Mouse (Mus musculus): ENCODE measurements around the gene Mfsd6.

Mfsd6 gene

DNA sequence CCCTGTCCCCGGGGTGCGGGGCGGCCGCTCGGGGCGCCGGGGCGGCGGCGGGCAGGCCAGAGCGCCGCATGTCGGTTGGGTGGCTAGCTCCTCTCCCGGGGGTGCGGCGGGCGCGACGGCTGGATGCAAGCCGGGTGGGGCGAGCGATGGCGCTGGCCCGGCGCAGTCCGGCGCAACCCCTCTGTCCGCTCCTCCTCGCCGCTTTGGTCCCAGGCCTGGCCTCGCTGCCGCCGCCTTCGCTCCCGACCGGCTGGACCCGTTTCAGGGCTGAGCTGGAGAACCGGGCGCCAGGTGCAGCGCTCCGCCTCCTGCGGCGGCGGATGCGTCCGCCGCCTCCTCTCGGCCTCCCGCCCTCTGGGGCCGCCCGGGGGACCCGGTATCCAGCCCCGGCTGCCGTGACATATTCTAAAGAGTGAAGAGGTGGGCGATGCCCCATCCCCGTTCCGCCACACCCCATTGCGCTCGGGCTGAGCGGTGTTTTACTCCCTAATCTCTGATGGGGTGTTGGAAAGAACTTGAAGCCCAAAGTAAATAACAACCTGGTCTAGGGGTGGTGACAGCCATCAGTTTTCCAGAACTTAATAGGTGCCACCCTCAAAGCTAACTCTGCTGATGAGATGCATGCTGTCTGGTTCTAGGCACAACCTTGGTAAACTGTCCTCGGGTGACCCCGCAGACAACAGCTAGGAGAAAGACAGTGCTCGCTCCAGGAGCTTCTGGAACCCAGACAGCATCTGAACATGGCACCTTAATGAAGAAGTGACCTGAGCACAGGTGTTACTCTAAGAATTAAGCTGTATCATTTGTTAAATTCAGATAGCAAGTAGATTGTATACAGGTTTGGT is at the start of gene Mfsd6:
Mfsd6 (minus strand) TSS at position 407 of the 845 bp plus-strand sequence.
- peak; percentile 64 for DNase-seq

DNA sequence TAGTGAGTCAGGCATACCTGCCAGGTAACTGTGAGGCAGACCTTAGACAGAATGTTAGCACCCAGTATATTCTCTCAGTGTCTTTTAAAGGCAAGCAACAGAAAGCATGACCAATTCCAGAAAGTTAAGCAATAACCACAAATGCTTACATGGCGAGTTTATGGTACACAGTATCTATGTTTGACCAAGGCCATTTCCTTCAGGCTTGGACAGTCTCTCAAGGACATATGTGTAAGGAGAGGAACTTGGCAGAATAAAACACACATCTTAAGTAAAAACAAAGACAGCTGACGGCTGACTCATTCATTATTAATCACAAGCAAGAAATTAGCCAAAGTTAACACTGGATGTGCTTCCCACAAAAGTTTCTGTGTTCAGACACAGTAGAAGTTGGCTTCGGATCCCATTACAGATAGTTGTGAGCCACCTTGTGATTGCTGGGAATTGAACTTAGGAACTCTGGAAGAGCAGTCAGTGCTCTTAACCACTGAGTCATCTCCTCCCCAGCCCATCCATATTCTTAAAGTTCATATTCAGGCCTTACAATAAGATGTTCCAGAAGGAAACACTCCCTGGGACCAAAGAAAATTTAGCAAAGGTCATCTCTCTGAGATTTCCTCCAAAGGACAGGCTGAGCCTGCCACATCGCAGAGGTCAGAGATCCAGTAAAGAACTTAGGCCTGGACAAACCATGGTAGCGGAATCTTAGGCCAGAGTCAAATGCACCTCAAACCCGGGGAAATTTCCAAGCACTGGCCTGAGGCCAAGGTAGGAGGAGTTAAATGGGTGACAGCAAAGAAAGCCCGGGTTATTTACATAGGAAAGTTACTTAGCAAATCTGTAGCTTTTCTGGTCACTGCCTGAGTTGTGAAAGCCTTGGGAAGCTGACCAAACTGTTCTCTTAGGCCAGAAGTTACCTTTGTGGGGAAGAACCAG is 38.2 kb upstream of the Mfsd6 start:
- DNase-seq: no peak

DNA sequence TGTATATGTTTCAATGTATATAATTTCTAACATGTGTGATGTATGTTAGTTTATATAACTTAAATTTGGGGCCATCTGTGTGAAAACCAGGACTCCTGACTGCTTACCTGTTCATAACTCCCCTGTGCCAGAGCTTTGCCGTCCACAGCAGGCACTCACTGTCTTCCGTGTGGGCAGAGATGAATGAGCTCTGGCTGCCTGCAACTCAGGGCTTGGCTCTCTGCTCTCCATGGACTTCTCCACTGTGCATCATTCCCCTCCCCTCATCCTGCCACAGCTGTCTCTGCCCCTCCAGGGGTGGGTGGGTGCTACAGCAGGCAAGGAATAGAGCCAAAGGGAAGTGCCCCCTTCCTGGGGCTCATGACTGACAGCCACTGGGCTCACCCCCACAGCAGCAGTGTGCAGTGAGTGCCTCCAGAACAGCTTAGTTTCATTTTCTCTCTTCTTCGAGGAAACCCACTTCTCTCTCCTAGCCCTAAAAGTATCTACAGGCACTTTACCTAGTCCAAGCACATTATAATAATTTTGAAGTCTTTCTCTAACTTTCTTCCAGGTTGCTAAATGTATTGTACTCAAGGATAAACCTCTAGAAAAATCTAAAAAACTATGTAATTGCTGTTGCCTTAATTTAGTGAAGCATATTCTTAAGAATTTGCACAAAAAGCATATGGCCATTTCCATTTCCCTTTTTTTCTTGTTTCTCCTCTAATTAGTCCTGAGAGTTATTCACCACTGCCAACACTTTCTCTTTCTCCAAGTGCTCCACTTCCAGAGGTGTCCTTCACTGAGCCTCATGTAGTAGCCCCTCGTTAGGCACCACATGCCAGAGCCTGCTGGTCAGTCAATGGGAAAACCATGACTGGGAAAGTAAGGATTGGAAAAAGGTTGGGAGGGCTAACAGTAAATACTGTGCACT is 36.9 kb upstream of the Mfsd6 start:
- DNase-seq: no peak

DNA sequence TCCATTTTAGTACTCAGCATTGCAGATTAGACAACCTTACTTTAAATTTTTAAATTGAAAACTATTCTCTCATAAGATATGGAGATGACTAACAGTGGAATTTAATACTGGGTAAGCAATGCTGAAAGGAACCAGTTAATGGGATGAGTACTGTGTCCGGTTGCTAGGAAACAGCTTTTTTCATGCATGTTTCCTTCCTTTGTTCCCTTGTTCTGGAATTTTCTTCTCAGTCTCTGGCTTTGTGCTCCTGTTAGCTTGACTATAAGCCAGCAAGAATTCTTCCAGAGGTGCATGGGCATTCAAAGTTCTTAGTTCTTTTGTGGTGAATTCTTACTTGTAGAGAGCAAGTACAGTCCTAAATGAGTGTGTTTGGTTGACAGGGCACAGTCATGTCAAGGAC is 30.9 kb upstream of the Mfsd6 start:
- no peak for DNase-seq

DNA sequence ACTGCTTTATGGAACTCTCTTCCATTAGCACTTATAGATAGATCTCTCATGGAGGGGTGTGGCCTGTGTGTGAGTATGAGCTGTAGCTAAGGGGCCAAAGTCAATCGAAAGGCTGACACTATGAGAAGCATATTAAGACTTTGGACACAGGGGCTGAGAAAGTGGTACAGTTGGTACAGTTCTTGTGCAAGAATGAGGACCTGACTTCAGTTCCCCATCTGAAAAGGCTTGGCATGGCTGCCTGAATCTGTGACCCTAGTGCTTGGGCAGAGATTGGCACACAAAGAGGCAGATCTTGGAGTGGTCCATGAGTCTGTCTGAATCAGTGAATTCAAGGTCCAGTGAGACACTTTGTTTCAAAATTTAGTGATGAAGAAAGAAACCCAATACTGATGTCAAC is 27.1 kb upstream of the Mfsd6 start:
- DNase-seq: no peak

DNA sequence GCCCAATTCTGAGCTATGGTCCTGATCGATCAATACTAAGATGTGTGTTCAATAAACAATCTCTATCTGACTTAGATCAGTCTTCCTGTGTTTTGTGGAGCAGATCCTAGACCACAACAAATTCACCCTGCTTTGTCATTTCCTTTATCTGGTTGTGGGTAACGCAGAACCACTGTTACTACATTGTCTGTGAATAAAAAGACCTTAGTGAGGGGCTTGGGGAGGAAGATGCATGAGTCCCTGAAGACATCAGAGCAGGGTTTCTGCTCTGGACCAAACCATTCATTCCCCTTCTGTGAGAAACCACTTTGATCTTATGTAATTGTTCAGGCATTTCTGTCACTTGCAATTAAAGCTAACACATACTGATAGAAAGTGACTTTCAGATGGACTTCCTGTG is 26.6 kb upstream of the Mfsd6 start:
- DNase-seq: no peak

DNA sequence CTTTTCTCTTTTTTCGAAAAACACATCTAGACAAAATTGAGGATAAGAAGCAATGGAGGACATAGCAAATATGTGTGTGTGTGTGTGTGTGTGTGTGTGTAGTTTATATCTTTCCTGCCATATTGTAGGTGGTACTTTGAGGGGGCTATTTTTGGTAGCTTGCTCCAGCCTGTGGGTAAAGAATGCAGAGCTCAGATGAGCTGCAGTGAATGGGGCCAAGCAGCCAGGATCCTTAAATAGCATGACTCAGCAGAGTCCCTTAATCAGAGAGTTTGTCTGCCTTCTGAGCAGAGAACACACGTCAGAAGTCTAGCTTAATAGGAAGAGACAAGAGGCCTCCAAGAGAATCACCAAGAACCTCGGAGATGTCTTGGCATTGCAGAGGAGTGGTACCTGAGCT is 25.4 kb upstream of the Mfsd6 start:
- DNase-seq: no peak

DNA sequence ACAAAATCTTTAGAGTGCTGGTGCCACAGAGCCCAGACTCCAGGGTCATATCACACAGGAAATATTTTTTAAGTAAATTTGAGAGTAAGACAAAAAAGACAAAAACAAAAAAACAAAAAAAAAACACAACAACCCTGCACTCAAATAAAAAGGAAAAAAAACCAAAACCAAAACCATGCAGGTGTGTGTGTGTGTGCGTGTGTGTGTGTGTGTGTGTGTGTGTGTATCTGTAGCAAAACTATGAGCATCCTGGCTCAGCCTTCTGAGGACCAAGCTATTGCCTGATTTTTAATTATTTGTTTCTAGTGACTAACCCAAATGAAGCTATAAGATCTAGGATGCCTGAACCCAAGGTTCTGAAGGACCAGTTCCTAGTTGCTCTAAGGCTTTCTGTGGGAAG is 24.4 kb upstream of the Mfsd6 start:
- no peak for DNase-seq

DNA sequence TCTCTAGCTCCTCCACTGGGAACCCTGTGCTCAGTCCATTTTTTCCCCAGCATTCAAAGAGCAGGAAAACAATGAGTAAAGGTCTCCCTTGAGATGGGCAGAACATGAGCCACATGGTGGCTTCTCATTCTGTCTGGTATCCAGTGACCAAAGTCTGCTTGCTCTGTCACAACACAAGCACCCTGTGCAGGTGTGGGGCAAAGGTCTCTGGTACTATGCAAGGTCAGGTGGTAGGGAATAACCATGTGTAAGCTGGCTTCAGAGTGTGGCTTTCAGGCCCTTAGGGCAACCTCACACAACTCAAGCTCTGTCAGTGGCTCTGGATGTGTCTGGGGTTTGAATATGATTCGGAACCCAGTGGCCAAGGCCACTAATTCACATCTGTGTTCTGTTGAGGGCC is 22.7 kb upstream of the Mfsd6 start:
- no peak for DNase-seq

DNA sequence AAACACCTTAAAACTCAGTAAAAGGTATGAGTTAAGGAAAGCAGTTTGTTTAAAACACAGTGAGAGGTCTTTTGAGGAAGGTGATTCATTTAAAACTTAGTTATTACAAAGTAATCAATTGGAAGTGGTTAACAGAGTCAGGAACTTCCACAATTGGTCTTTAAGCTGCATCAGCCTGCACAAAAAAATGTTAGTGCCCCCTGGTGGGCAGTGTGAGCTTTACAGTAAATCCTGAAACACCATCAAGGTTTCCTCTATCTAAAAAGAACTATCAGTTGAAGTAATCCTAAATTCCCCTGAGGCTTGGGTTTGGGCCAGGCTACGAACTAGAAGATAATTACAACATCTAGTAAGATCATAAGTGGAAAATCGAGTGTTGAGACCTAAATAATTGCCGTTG is 21.0 kb upstream of the Mfsd6 start:
- DNase-seq: peak; percentile 58

DNA sequence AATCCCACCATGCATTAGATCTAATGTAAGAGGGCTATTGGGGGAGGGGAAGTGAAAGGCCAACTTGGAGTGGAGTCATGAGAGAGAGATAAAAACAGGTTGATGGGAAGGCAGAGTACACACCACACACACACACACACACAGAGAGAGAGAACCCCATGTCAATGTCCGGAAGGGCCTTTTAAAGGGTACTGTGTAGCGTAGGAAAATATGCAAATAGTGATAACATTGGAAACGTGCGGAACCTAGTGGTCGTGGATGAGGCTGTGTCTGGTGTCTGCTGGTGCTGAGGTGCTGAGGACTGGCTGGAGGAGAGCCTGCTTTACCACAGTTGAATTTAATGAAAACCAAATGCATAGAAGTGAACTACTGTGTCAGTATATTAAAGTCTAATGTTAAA is 15.3 kb upstream of the Mfsd6 start:
- no peak for DNase-seq

DNA sequence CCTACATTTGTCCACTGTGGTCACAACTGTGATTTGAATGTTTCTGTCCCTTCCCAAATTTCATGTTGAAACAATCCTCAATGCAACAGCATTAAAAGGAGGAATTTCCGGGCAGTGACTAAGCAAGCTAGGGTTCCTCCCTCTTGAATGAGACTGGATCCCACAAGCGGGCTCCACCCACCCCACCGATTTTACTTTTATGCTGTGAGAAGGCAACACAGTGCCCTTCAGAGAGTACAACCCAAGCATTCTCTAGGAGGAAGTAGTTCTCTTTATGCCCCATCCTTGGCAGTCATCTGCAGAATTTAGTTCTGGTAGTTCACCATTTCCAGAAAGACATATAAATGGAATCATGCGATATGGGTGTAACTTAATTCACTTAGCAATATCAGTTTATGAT is 6.9 kb upstream of the Mfsd6 start:
- DNase-seq: no peak

DNA sequence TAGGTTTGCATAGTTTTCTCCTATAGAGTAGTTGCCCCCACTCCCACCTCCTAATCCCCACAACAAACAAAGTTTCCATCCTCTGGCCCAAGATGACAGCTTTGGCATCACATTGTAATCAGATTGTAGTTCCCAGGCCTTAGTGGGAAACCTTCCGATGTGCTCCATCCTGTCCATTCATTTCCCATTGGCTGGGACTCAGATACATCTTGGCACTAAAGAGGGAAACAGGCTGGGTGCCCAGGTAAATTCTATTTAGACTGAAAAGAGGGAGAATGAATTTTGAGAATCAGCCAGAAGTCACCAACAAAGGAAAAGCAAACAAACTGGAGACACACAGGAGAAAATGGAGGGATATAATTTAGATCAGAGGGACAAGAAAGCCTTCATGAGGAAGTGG is 3.0 kb upstream of the Mfsd6 start:
- no peak for DNase-seq

DNA sequence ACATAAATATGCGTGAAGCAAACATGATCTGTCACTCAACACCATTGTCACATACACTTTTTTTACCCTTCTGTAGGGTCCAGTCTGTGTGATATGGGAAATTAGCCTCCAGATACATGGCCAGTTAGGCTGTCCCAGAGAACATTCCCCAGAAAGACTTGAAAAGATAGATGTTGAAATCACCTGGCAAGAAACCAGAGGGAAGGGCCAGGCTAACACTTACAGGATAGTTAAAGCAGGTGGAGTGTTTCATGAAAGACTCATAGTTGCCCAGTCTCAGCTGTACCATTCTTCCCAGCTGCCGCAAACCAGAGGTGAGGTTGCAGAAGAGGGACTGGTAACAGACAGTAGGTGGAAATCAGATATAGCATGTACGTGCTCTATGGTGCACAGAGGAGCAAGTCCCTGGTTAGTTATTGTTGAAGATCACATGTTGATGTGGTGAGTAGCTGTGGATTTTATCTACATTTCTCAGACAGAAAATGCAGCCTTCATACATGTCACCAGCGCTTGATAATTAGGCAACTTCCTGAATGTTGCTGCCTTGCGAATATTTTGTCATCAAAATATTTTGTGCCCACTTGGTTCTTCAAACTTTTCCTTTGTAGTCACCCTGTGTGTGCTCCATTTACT is 1.7 kb upstream of the Mfsd6 start:
- no peak for DNase-seq

DNA sequence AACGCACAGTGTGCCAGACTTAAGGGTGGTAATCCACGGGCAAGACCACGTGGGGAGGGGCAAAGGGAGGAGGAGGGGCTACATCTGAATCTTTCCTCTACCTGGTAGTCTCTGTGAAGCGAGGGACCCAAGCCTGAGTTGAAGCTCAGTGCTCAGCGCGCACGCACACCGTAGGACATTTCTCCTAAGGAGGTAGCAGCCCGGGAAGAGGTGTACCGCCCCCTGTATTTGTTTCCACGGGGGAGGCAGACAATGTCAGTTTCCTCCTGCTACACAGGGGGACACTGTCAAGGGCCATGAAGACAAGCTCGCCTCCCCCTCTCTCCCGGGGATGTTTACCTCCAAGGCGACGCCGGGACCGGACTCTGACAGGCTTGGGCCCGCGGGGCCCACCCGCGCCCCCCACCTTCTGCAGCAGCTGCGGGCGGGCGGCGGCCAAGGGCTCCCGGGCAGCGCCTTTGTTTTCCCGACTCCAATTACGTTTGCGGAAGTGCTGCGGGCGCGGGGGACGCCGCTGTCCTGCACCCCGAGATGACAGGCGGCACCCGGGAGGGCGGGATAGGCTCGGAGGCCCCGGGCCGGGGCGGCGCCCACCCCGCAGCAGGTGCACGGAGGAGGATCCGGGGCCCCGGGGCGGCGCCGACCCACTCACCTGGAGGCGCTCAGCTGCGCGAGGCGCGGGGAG is 749 bp downstream of the Mfsd6 start:
- peak; percentile 65 for DNase-seq

DNA sequence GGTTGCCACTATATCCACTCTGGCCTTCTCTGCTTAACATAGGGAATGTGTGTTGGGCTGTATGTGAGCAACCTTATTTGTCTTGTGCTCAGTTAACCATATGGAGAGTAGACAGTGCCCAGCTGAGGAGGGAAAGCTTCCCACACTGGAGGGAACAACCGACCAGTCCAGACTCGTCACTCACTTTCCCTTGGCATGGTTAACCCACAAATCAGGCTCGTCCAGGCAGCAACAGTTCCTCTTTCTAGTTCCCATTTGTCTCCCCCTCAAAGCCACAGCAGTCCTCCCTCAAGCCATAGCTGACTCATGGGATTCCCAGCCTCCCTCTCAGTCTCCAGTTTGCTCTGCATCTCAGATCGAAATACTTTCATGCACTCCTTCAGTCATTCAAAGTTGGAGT is 4.7 kb downstream of the Mfsd6 start:
- peak; percentile 46 for DNase-seq

DNA sequence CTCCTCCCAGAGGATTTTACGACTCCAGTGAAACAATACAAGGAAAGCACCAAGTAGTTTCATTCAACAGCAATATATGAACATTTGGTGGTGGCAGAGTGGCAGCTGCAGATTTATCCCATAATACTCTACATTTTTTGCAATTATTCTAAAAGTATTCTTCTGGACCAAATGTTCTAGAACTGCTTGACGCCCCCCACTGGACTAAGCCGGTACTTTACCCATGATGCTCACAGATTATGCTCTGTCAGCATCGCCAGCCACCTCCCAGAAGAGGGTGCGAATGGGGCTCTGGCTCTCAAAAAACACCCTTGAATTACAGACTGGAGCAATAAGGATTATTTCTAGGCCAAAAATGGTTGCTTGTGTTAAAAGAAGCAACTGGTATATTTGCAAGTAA is 8.2 kb downstream of the Mfsd6 start:
- no peak for DNase-seq

DNA sequence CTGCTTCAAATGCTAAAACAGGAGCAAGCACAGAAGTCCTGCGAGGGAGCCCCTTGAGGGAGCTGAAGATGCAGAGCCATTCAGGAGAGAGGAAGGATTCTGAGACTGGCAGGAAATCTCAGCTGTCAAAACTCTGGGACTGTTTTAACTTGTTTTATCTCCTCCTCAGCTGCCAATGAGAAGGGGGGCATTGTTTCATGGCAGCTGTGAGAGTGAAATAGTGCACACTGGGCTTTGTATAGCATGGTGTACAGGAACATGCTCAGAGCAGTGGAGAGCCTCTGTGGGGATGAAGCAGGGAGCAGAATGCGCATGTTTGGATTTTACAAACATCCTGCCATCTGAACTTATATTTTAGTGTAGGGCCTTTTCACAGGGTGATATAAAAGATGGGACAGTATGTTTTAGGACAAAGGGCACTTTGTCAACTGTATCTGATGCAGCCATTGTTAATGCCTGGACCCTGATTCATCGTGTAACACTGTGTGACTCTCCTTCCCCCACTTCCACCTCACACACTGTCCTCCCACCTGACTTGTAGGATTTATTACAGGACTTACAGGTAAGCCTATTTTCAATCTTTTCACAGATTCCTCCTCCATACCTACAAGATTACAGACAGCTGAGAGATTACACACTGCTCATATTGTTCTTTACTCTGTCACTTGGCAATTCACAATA is 9.1 kb downstream of the Mfsd6 start:
- DNase-seq: no peak

DNA sequence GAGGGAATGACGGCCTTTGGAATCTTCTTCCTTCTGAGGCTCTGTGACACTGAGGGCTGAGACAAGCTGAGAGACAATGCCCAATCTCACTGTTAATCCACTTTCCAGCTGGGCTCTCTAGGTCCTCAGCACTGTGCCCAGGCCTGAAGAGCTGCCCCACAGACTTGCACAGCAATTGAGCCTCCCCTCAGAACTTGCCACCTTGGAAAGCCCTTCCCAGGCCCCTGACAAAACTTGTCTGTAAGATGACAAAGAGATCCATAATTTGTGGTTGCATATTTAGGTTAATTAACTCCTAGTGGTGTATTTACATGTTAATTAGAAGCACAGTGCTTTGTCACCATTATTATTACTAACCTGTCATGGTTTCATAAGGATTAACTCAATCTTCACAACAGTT is 12.8 kb downstream of the Mfsd6 start:
- DNase-seq: no peak

DNA sequence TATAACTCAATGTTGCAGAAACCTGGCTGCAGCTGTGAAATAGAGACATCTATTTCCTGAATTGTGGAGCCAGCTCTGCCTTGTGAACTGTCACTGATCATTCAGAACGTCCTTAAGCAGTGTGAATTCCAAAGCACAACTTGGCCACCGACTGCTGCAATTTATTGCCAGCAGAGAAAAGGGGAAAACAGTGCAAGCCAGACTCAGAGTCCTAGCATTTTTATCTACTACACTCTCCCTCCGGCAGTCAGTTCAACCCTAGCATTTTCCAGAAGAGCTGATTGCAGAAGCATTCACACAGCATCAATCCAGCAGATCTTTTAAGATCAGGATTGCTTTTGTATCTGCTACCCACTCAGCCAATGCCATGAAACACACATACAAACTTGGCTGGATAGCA is 13.2 kb downstream of the Mfsd6 start:
- DNase-seq: no peak

DNA sequence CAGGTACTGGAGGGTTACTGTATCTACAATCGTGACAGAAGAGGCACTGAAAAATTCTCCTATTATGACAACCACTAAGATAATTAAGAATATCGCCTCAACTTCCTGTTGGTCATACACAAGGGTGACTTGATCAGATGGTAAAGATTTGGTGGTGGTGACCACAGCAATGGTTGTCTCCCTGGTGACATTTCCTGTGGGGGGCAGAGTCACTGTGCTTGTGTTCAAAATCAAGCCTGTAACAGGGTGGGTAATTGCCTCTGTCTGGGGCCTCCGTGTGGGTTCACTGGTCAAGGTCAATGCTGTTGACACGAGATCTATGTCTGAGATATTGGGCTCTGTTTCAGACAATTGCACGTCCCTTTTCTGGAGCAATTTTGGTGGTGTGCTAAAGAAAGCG is 18.5 kb downstream of the Mfsd6 start:
- no peak for DNase-seq

Measured in right cerebral cortex, postnatal 25 days (tissue).